Mouse (Mus musculus): ENCODE measurements around the gene Gm6377. TPM values are rescaled to one million over a fixed set of nuclear protein-coding genes. Genes with fewer than 3 reads are reported as not detected.

Gm6377 gene
- under 1 TPM; 0.43 to 0.83 TPM for total RNA-seq (2021)
- long read RNA-seq, experiment 1, result 0 reads
- long read RNA-seq, experiment 2, partial matches to known transcripts, result 0 of 1 reads
- long read RNA-seq, experiment 2, other reads (novel, unspliced or antisense), result 0 of 1 reads

GRCm38 (mm10) chrX:109196468-109196867 lies at the start of gene Gm6377:
Gm6377 (plus strand) TSS chrX:109196756.
- no peak for DNase-seq

GRCm38 (mm10) chrX:109147108-109147507 lies 49.4 kb upstream of the Gm6377 start:
- DNase-seq, result no peak

- DNase-seq, result no peak
These were observed 45.3 kb upstream of the Gm6377 start for GRCm38 (mm10) chrX:109151228-109151627.

- no peak for DNase-seq
These were observed 36.2 kb upstream of the Gm6377 start for GRCm38 (mm10) chrX:109160326-109160725.

- no peak for DNase-seq
These were observed 35.7 kb upstream of the Gm6377 start for GRCm38 (mm10) chrX:109160901-109161300.

- DNase-seq, result no peak
These were observed 21.5 kb upstream of the Gm6377 start for GRCm38 (mm10) chrX:109175038-109175437.

- DNase-seq, result no peak
These were observed 21.1 kb upstream of the Gm6377 start for GRCm38 (mm10) chrX:109175470-109175869.

- no peak for DNase-seq
These were observed 11.7 kb upstream of the Gm6377 start for GRCm38 (mm10) chrX:109184706-109185478.

GRCm38 (mm10) chrX:109189607-109190006 lies 6.9 kb upstream of the Gm6377 start:
- DNase-seq, result no peak

GRCm38 (mm10) chrX:109190969-109191368 lies 5.6 kb upstream of the Gm6377 start:
- peak; percentile 8 to 29 for DNase-seq

- peak in 1 of 2 experiments; percentile 15 for DNase-seq
These were observed 5.1 kb upstream of the Gm6377 start for GRCm38 (mm10) chrX:109191436-109191835.

GRCm38 (mm10) chrX:109207843-109208242 lies 11.3 kb downstream of the Gm6377 start:
- no peak for DNase-seq

GRCm38 (mm10) chrX:109228720-109229119 lies 32.2 kb downstream of the Gm6377 start:
- no peak for DNase-seq

- no peak for DNase-seq
These were observed 39.0 kb downstream of the Gm6377 start for GRCm38 (mm10) chrX:109235383-109236036.

- DNase-seq, result no peak
These were observed 41.6 kb downstream of the Gm6377 start for GRCm38 (mm10) chrX:109238163-109238562.

Other genes starting within 250 kb of the Gm6377 start
- 10 to 100 TPM in 1 of 2 experiments, 1 to 10 TPM in 1; 8.3 to 12.5 TPM for gene Hmgn5, start 183.4 kb upstream of the Gm6377 start, total RNA-seq (2021)
- 100 to 1,000 TPM in 1 of 2 experiments, 10 to 100 TPM in 1; 93.6 to 147 TPM for gene Sh3bgrl, start 101.4 kb upstream of the Gm6377 start, total RNA-seq (2021)